Mouse (Mus musculus) bone marrow, adult 2 months (tissue): ENCODE results near the gene Optn.

Source experiments
- CTCF ChIP-seq: fragments of 200-500 bp; IDR thresholded peaks from 2 replicates; pipeline ENCODE4 v1.5.1; 2011; ENCODE audit warnings: low read length, control low read depth; ENCODE audit not compliant: control insufficient read depth, insufficient read depth
- POLR2A ChIP-seq: fragments of 200-500 bp; IDR thresholded peaks from 2 replicates; pipeline ENCODE4 v1.6.1; 2011; ENCODE audit warnings: low read depth, mild to moderate bottlenecking, control low read depth, low read length, borderline replicate concordance; ENCODE audit not compliant: control insufficient read depth

DNA sequence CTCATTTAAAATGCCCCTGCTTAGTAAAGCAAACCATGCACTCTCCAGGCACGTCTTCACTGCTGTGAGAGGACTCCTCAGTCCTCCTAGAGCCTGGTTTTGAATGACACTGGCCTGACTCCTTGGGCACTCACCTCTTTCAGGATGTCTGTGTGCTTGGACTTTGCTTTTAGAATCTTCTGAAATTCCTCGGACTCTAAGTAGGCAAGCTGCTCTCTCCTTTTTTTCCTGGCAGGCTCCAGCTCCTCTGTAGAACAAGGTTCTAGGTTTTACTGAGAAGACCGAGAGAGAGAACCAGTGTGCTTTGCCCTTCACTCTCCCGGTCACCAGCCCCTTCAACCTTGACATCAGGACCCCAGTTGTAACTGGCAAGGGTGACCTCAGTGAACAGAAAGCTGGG, 69.4 kb downstream of the Optn start:
- no peak for TF ChIP-seq CTCF
- TF ChIP-seq POLR2A = no peak
